Mouse (Mus musculus) gastrocnemius, adult 8-10 months (tissue): ENCODE measurements around the gene Slc35f2. TPM values are rescaled to one million over a fixed set of nuclear protein-coding genes. Genes with fewer than 3 reads are reported as not detected.

Source experiments
- DNase-seq, 2 experiments: peaks; one replicate each; pipeline ENCODE4 v3.0.0; 2022; ENCODE audit warnings: low spot score in 2 of 2
- total RNA-seq, 4 experiments: library from RNA; stranded (reverse); gene quantifications; 2 replicates each; pipeline ENCODE4 v1.2.4; 2022

Slc35f2 gene
- total RNA-seq, 4 experiments from 2014 or later, result not detected

- DNase-seq, result no peak
Observed at GRCm38 (mm10) chr9:53829081-53829865, 57.9 kb downstream of the Slc35f2 start.

GRCm38 (mm10) chr9:53829866-53830209 lies 58.5 kb downstream of the Slc35f2 start:
- no peak for DNase-seq

GRCm38 (mm10) chr9:53835039-53835438 lies 63.7 kb downstream of the Slc35f2 start:
- peak; percentile 17 to 31 for DNase-seq

- no peak for DNase-seq
Observed at GRCm38 (mm10) chr9:53835976-53836375, 64.6 kb downstream of the Slc35f2 start.

- no peak for DNase-seq
Observed at GRCm38 (mm10) chr9:53838816-53839215, 67.5 kb downstream of the Slc35f2 start.

GRCm38 (mm10) chr9:53848548-53848947 lies 77.2 kb downstream of the Slc35f2 start:
- no peak for DNase-seq

- DNase-seq, result no peak
Observed at GRCm38 (mm10) chr9:53849864-53850263, 78.5 kb downstream of the Slc35f2 start, which contains the start of gene Sln. Gene Sln (plus strand): TSS chr9:53850164.

- DNase-seq, result no peak
Observed at GRCm38 (mm10) chr9:53852158-53852557, 80.8 kb downstream of the Slc35f2 start.

GRCm38 (mm10) chr9:53853672-53854071 lies 82.3 kb downstream of the Slc35f2 start:
- DNase-seq, result no peak

- no peak for DNase-seq
Observed at GRCm38 (mm10) chr9:53854525-53854924, 83.2 kb downstream of the Slc35f2 start.

- DNase-seq, result no peak
Observed at GRCm38 (mm10) chr9:53857864-53858263, 86.5 kb downstream of the Slc35f2 start.

Other genes starting within 250 kb of the Slc35f2 start
- 1 to 10 TPM; 4.8 to 6.0 (median 5.4) TPM for gene Atm, start 234.8 kb upstream of the Slc35f2 start, total RNA-seq
- 1 to 10 TPM; 5.4 to 5.8 (median 5.4) TPM for gene Npat, start 234.5 kb upstream of the Slc35f2 start, total RNA-seq
- 100 to 1,000 TPM; 123 to 132 (median 128) TPM for gene Acat1, start 161.2 kb upstream of the Slc35f2 start, total RNA-seq
- 10 to 100 TPM; 75.6 to 84.6 (median 76.1) TPM for gene Cul5, start 101.5 kb upstream of the Slc35f2 start, total RNA-seq
- gene Rab39, start 65.3 kb upstream of the Slc35f2 start, total RNA-seq, result under 1 TPM in 1 of 4 experiments, not detected in 3; 0.08 TPM
- gene Sln, start 78.6 kb downstream of the Slc35f2 start, total RNA-seq, result 1 to 10 TPM in 1 of 4 experiments, under 1 TPM in 3; 0.39 to 1.1 (median 0.65) TPM
- not detected for gene Elmod1, start 203.8 kb downstream of the Slc35f2 start, total RNA-seq